Mouse (Mus musculus): ENCODE data around the gene Hmga1.

Hmga1 gene

GRCm38 (mm10) chr17:27574470-27575115 is 18.3 kb downstream of the Hmga1 start:
- in situ Hi-C loops (cut with MboI; ENCODE audit: low pct_unique_long_range_greater_than_20kb in 1 of 2, low sequenced_read_pairs in 2 of 2, unreplicated experiment in 1 of 2) = no loop called here

- in situ Hi-C loops (cut with MboI; ENCODE audit: low pct_unique_long_range_greater_than_20kb in 1 of 2, low sequenced_read_pairs in 2 of 2, unreplicated experiment in 1 of 2) = no loop called here
Observed at GRCm38 (mm10) chr17:27575116-27575776, 18.9 kb downstream of the Hmga1 start.

DNA sequence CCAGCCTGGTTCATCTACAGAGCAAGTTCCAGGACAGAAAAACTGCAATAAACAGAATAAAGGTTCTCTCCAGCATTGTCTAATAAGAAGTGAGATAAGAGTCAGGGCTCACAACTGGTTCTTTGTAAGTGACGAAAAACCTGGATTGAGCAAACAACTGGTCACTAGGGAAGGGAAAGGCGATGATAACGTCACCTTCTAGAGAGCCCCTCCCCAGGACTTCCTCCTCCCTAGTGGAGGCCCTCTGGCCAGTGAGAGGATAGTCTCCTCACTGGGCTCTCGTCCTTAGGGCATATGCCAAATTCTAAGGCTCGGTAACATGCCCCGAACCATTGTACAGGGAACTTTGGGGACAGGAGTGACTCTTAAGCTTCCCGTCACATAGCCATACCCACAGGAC is 19.8 kb downstream of the Hmga1 start:
- in situ Hi-C loops (cut with MboI; ENCODE audit: low pct_unique_long_range_greater_than_20kb in 1 of 2, low sequenced_read_pairs in 2 of 2, unreplicated experiment in 1 of 2) = no loop called here

- in situ Hi-C loops (cut with MboI; ENCODE audit: low pct_unique_long_range_greater_than_20kb in 1 of 2, low sequenced_read_pairs in 2 of 2, unreplicated experiment in 1 of 2) = no loop called here
Observed at GRCm38 (mm10) chr17:27577468-27577867, 21.2 kb downstream of the Hmga1 start.

DNA sequence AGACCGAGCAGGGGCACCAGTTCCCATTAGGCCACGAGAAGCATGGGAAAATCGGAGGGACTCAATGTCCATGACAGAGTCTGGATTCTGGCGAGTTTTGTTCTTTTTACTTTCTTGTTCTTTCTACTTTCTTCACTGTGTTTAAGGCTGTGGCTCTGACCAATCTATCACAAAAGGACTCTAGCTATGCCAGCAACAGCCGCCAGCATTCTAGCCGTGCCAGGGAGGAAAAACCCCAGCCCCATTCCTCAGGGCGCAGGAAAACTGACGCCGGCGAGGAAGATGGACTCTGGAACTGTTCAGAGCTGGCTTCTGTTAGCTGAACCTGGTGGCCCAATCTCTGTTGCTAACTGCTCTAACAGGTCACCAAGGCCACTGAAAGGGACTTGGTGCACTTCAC is 22.2 kb downstream of the Hmga1 start:
- in situ Hi-C loops (cut with MboI; ENCODE audit: low pct_unique_long_range_greater_than_20kb in 1 of 2, low sequenced_read_pairs in 2 of 2, unreplicated experiment in 1 of 2) = no loop called here

GRCm38 (mm10) chr17:27579816-27580215 is 23.5 kb downstream of the Hmga1 start:
- in situ Hi-C loops (cut with MboI; ENCODE audit: low pct_unique_long_range_greater_than_20kb in 1 of 2, low sequenced_read_pairs in 2 of 2, unreplicated experiment in 1 of 2) = no loop called here

- in situ Hi-C loops (cut with MboI; ENCODE audit: low pct_unique_long_range_greater_than_20kb in 1 of 2, low sequenced_read_pairs in 2 of 2, unreplicated experiment in 1 of 2) = no loop called here
Observed at GRCm38 (mm10) chr17:27580392-27581068, 24.2 kb downstream of the Hmga1 start.

GRCm38 (mm10) chr17:27583185-27583894 is 27.0 kb downstream of the Hmga1 start:
- in situ Hi-C loops (cut with MboI; ENCODE audit: low pct_unique_long_range_greater_than_20kb in 1 of 2, low sequenced_read_pairs in 2 of 2, unreplicated experiment in 1 of 2) = no loop called here

GRCm38 (mm10) chr17:27586661-27587060 is 30.4 kb downstream of the Hmga1 start:
- in situ Hi-C loops (cut with MboI; ENCODE audit: low pct_unique_long_range_greater_than_20kb in 1 of 2, low sequenced_read_pairs in 2 of 2, unreplicated experiment in 1 of 2) = no loop called here

- in situ Hi-C loops (cut with MboI; ENCODE audit: low pct_unique_long_range_greater_than_20kb in 1 of 2, low sequenced_read_pairs in 2 of 2, unreplicated experiment in 1 of 2) = no loop called here
Observed at GRCm38 (mm10) chr17:27587252-27587651, 31.0 kb downstream of the Hmga1 start.

DNA sequence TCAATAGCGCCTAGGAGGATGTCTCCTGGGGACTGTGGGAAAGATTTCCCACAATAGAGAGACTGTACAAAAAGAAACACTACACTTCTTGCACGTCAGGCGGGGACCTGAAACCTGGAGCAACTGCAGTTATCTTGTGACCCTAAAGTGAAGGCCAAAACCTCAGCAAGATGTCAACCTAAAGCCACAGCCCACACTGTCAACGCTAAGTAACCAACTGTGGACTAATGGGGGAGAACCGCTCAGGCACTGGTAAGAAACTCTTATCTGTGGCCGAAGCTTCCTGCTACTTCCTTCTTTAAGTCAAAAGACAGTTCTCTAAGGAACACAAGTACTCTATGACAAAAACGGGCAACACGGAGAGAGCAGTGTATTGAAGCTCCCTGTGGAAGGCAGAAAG is 31.9 kb downstream of the Hmga1 start:
- in situ Hi-C loops (cut with MboI; ENCODE audit: low pct_unique_long_range_greater_than_20kb in 1 of 2, low sequenced_read_pairs in 2 of 2, unreplicated experiment in 1 of 2) = no loop called here

GRCm38 (mm10) chr17:27591826-27592564 is 35.7 kb downstream of the Hmga1 start:
- in situ Hi-C loops (cut with MboI; ENCODE audit: low pct_unique_long_range_greater_than_20kb in 1 of 2, low sequenced_read_pairs in 2 of 2, unreplicated experiment in 1 of 2) = no loop called here

GRCm38 (mm10) chr17:27592565-27592910 is 36.2 kb downstream of the Hmga1 start:
- in situ Hi-C loops (cut with MboI; ENCODE audit: low pct_unique_long_range_greater_than_20kb in 1 of 2, low sequenced_read_pairs in 2 of 2, unreplicated experiment in 1 of 2) = no loop called here

DNA sequence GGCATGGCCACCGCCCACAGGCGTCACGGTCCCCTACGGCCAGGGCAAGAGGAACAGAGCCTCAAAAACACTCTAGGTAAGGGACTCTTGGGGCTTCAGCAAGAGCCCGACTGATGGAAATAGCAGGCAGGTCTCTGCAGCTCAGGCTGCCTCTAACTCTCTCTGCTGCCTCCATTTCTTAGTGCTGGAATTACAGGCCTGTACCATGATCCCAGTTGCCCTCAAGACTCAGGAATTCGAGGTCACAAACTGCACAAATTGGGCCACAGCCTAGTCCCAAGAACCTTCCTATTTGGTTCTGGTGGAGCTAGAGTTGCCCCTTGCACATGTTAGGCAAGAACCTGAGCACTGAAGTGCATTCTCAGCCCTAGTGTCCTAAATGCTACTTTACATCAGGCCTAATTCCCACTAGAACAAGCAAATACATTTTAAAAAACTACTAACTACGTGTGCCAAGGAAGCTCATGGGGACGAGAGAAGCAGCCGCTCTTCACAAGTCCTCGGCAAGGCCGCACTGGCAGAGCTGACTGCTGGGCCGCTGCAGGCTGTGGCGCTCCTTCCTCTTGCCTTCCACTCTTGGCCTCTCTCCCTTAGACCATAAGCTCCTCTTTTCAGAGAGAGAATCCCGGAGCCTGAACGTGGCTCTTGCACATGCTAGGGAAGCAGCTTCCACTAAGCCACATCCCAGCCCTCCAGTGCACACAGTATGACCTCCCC is 39.5 kb downstream of the Hmga1 start:
- in situ Hi-C loops (cut with MboI; ENCODE audit: low pct_unique_long_range_greater_than_20kb in 1 of 2, low sequenced_read_pairs in 2 of 2, unreplicated experiment in 1 of 2) = no loop called here

DNA sequence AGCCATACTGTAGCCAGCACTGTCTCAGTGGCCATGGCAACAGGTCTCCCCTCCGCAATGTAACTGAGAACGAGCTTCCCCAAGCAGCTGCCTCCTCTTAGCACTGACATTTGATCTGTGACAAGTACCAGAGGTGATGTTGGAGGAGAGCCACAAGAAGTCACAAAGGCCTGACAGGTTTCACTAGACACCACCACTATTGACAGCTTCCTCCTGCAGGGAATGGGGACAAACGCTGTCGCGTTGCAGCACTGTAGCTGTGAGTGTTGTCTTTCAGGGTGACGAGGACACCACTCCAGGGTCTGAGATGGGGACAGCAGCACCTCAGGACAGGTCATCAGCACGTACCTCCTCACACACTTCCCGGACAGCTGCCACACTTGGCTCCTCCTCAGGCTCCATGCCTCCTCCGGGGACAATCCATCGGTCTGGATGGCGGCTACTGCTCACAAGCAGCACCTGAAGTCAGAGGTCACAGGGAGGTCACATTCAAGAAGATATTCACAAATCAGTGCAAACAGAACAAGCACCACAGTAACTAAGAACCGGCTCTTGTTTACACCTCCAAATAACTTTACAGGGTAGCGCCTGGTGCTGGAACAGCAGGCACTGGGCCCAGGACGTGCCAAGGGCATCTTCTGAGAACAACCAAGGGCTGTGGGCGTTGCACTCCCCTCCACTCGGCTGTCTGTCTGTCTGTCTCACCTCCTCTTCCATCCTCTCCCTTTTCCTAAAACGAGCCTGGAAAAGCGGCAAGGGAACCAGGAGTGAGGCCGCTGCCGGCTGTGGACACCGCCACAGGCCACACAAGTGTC is 40.3 kb downstream of the Hmga1 start:
- in situ Hi-C loops (cut with MboI; ENCODE audit: low pct_unique_long_range_greater_than_20kb in 1 of 2, low sequenced_read_pairs in 2 of 2, unreplicated experiment in 1 of 2) = no loop called here

- in situ Hi-C loops (cut with MboI; ENCODE audit: low pct_unique_long_range_greater_than_20kb in 1 of 2, low sequenced_read_pairs in 2 of 2, unreplicated experiment in 1 of 2) = no loop called here
Observed at GRCm38 (mm10) chr17:27600286-27600685, 44.0 kb downstream of the Hmga1 start.

DNA sequence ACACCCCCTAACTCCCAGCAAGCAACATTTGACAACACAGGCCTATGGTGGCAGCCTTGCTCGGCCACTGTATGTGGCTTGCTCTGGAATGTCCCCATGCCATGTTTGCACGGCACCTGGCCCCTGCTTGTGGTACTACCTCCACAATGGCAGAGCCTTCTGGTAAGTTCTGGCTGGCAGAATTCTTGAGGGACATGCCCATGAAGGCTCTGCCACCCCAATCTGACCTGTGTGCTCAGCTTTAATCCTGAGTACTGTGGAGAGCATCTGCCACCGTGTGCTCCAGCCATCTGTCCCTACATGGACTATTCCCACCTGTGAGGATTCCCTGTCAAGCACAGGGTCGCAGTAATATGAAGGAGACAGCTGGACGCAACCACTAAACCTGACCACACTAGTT is 44.6 kb downstream of the Hmga1 start:
- in situ Hi-C loops (cut with MboI; ENCODE audit: low pct_unique_long_range_greater_than_20kb in 1 of 2, low sequenced_read_pairs in 2 of 2, unreplicated experiment in 1 of 2) = no loop called here
